Mouse (Mus musculus) kidney, postnatal 0 days (tissue): Measurements from ENCODE around the gene A630095N17Rik. TPM values are rescaled to one million over a fixed set of nuclear protein-coding genes. Genes with fewer than 3 reads are reported as not detected.

Experiments
- ATAC-seq: fragments of 200-750 bp; cut with Nextera tagmentation; replicated peaks from 2 replicates; pipeline ENCODE4 v1.8.0; 2017; ENCODE audit warnings: low read depth, moderate number of reproducible peaks, moderate TSS enrichment, moderate library complexity; ENCODE audit not compliant: low FRiP score
- DNase-seq: peaks from one replicate; pipeline ENCODE4 v3.0.0-alpha.2; 2016; ENCODE audit warnings: low spot score
- H3K27ac ChIP-seq: fragments of 300-500 bp; sonication (generic); 2 replicates; pipeline ENCODE4 v1.5.1; 2014; ENCODE audit warnings: mild to moderate bottlenecking
- H3K27me3 ChIP-seq: fragments of 300-500 bp; sonication (generic); 2 replicates; pipeline ENCODE4 v1.6.1; 2014; ENCODE audit warnings: low read length, mixed read lengths; ENCODE audit not compliant: insufficient read depth
- H3K36me3 ChIP-seq: fragments of 300-500 bp; sonication (generic); 2 replicates; pipeline ENCODE4 v1.6.1; 2014; ENCODE audit warnings: low read length, mixed read lengths; ENCODE audit not compliant: insufficient read depth
- H3K4me1 ChIP-seq: fragments of 300-500 bp; sonication (generic); replicated peaks from 2 replicates; pipeline ENCODE4 v1.6.1; 2014; ENCODE audit warnings: antibody characterized with exemption, low read length, mixed read lengths; ENCODE audit not compliant: insufficient read depth
- H3K4me2 ChIP-seq: fragments of 300-500 bp; sonication (generic); 2 replicates; pipeline ENCODE4 v1.6.1; 2014; ENCODE audit warnings: mild to moderate bottlenecking, low read length, moderate library complexity, mixed read lengths
- H3K4me3 ChIP-seq: fragments of 300-500 bp; sonication (generic); replicated peaks from 2 replicates; pipeline ENCODE4 v1.5.1; 2014; ENCODE audit warnings: low read depth, low read length
- H3K9ac ChIP-seq: fragments of 300-500 bp; sonication (generic); 2 replicates; pipeline ENCODE4 v1.6.1; 2014; ENCODE audit warnings: low read depth, low read length
- H3K9me3 ChIP-seq: fragments of 300-500 bp; sonication (generic); replicated peaks from 2 replicates; pipeline ENCODE4 v1.6.1; 2016; ENCODE audit warnings: low read length, inconsistent platforms, mixed read lengths
- CTCF ChIP-seq: IDR thresholded peaks from 2 replicates; pipeline ENCODE4 v1.5.1; 2016; ENCODE audit warnings: antibody characterized with exemption, low read depth, mild to moderate bottlenecking, moderate library complexity
- WGBS: fragments of 180-500 bp; shearing (Covaris S2); extraction: QIAGEN DNeasy Blood & Tissue Kit; methylation state at CpG from one replicate; pipeline ENCODE4 v1.1.7; 2014; 5-methylcytosine and 5-hydroxymethylcytosine counted together
- polyA plus RNA-seq: library from polyadenylated mRNA; unstranded; fragments of >200 nt; fragmentation: Nextera tagmentation; extraction: Ambion mirVana; gene quantifications from 2 replicates; pipeline ENCODE4 v1.2.1, GENCODE M21; 2015

The A630095N17Rik gene
- polyA plus RNA-seq, 1 experiment from 2014 or later, result 0.18 TPM

DNA sequence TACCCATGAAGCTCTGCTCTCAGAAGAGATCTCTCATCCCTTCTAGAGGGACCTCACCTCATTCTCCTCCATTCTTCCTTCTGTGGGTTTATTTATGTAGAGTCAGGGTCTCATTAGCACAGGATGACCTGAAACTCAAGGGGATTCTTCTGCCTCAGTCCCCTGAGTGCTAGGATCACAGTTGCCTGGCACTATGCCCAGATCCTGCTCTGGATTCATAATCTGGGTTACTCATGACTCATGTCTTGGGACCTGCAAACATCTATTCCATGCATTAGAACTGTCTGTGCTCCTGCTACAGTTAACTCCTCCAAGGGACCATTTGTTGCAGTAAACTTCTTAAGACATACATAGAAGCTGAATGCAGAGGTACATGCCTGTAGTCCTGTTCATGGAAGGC is 29.4 kb upstream of the A630095N17Rik start:
- ATAC-seq (no peak), DNase-seq (no peak)
- Histone ChIP-seq H3K27me3 (peaks cover 18% of the 10 kb centered on the region), H3K4me2 (no peak overlapping the region), H3K9me3 (no peaks in the 10 kb centered on the region), H3K9ac (no peak overlapping the region), H3K36me3 (no peaks in the 10 kb centered on the region), H3K27ac (no peak overlapping the region), H3K4me3 (no peak overlapping the region), H3K4me1 (no peaks in the 10 kb centered on the region)
- no peak for TF ChIP-seq CTCF

DNA sequence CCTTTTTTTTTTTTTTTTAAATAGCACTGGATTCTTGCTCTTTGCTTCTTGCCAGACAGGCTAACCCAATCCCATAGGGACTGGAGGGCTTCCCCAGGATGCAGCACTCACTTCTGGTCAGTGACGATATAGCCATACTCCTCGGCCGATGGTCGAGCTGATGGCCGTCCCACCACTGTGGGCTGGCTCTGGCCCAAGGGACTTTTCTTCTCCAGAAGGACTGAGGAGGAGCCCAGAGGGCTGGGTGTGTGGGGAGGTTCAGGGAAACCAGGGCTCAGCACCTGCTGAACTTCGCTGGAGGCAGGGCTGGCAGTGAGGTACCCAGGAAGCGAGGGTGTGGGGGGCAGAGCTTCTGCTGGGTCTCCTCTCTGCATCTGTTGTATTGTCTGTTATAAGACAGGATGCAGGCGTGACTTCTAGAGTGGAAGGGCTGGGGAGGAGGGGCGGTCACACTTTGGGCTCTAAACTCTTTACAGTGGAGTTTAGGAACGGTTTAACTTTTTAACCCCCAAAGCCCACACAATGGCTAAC is 23.7 kb upstream of the A630095N17Rik start:
- Histone ChIP-seq H3K4me2 (no peak overlapping the region), H3K4me3 (no peak overlapping the region), H3K27me3 (no peaks in the 10 kb centered on the region), H3K4me1 (peaks cover 3% of the 10 kb centered on the region; the same call in 1 of the 2 replicates), H3K36me3 (no peaks in the 10 kb centered on the region), H3K9me3 (no peaks in the 10 kb centered on the region), H3K9ac (no peak overlapping the region), H3K27ac (no peak overlapping the region)
- DNase-seq (no peak), ATAC-seq (no peak)
- no peak for TF ChIP-seq CTCF
- 60% methylated on average over 10 of the region's 10 CpGs for WGBS

DNA sequence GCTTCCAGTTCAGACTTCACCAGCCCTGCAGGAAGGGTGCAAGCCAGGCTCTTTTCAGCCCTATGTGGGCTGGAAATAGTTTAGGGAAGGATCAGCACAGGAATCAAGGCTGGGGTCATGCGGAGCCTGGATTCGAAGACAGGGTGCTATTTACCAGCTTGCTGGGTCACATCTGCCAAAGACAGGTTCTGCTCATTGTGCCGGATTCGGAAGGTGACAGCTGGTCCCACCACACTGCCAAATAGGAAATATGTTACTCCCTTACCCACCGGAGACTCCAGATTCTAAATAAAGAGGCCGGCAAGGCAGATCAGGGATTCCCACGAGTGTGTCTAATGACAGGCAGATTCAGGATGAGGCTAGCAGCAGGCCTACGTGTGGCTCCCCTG is 22.7 kb upstream of the A630095N17Rik start:
- ATAC-seq, result no peak
- 73% methylated on average over 8 of the region's 8 CpGs for WGBS
- TF ChIP-seq CTCF, result no peak
- Histone ChIP-seq H3K27me3 (no peaks in the 10 kb centered on the region), H3K9ac (no peak overlapping the region), H3K36me3 (no peaks in the 10 kb centered on the region), H3K4me2 (no peak overlapping the region), H3K4me1 (peaks cover 3% of the 10 kb centered on the region; the same call in 1 of the 2 replicates), H3K4me3 (no peak overlapping the region), H3K9me3 (no peaks in the 10 kb centered on the region), H3K27ac (no peak overlapping the region)
- no peak for DNase-seq

DNA sequence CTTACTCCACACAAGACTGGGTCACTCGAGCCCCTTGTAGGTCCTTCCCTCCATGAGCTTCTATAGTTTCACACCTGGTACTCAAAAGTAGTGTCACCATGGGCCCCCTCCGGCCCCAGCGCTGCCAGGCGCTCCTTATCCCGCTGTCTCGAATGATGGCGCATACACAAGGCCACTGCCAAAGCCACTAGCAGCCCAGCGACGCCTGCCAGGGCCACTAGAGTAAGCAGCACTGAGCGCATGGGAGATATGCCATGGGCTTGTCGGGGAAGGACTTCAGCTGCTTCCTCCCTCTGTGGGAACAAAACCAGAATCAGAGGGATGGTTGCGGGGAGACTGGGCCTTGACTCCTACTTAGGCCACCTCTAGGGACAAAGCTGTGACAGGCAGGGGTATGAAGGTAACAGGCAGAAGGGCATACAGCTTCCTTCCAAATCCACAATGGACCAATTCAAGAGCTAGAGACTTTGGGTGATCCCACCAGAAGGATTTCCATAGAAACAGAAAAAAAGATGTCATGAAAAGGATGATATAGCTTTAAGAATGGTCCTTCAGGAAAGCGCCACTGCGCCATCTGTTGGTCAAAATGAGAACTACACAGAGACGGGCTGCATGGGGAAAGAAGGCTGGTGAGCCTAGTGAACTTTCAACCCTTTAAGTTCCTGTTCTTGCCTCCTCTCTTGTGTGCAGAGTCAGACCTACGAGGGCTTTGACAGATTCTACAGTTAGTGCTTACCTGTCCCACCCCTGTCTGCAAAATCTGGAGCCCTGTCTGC is 22.1 kb upstream of the A630095N17Rik start:
- no peak overlapping the region for H3K9ac ChIP-seq
- WGBS, result 63% methylated on average over 16 of the region's 16 CpGs
- H3K4me3 ChIP-seq, result no peak overlapping the region
- peaks cover 3% of the 10 kb centered on the region; the same call in 1 of the 2 replicates for H3K4me1 ChIP-seq
- no peaks in the 10 kb centered on the region for H3K9me3 ChIP-seq
- DNase-seq (peak; percentile 80), ATAC-seq (no peak)
- no peaks in the 10 kb centered on the region for H3K36me3 ChIP-seq
- no peak overlapping the region for H3K27ac ChIP-seq
- H3K27me3 ChIP-seq, result no peaks in the 10 kb centered on the region
- no peak overlapping the region for H3K4me2 ChIP-seq
- peak; percentile 97 for TF ChIP-seq CTCF

GRCm38 (mm10) chr1:75253029-75253428 is 21.1 kb upstream of the A630095N17Rik start:
- TF ChIP-seq CTCF, result no peak; the same call in 1 of the 2 replicates
- no peak overlapping the region for H3K27ac ChIP-seq
- no peaks in the 10 kb centered on the region for H3K9me3 ChIP-seq

GRCm38 (mm10) chr1:75252308-75252707 is 20.4 kb upstream of the A630095N17Rik start:
- Histone ChIP-seq H3K36me3 (no peaks in the 10 kb centered on the region), H3K9me3 (no peaks in the 10 kb centered on the region), H3K4me2 (no peak overlapping the region), H3K9ac (no peak overlapping the region), H3K27ac (no peak overlapping the region), H3K4me3 (no peak overlapping the region), H3K4me1 (peaks cover 10% of the 10 kb centered on the region; the same call in 1 of the 2 replicates), H3K27me3 (no peaks in the 10 kb centered on the region)
- ATAC-seq, result no peak
- 71% methylated on average over 13 of the region's 13 CpGs for WGBS
- no peak for TF ChIP-seq CTCF
- DNase-seq, result no peak

More at GRCm38 (mm10) chr1:75253029-75253428, 21.1 kb upstream of the A630095N17Rik start:
- WGBS, result 78% methylated on average over 16 of the region's 16 CpGs
- Histone ChIP-seq H3K36me3 (no peaks in the 10 kb centered on the region), H3K4me3 (no peak overlapping the region), H3K27me3 (no peaks in the 10 kb centered on the region), H3K9ac (no peak overlapping the region), H3K4me2 (no peak overlapping the region), H3K4me1 (peaks cover 7% of the 10 kb centered on the region; the same call in 1 of the 2 replicates)
- ATAC-seq (no peak), DNase-seq (no peak)
